Mouse (Mus musculus) liver, postnatal 0 days (tissue): ENCODE measurements around the gene Atad3a.
A peak's percentile ranks its signal among the peaks of the same experiment; 100 is the strongest.

Experiments
- CTCF ChIP-seq: sonication (generic); IDR thresholded peaks from 2 replicates; pipeline ENCODE4 v1.5.1; 2016; ENCODE audit warnings: antibody characterized with exemption, low read depth
- EP300 ChIP-seq: IDR thresholded peaks from 2 replicates; pipeline ENCODE4 v1.6.1; 2016; ENCODE audit warnings: antibody characterized with exemption, low read depth, mild to moderate bottlenecking

DNA sequence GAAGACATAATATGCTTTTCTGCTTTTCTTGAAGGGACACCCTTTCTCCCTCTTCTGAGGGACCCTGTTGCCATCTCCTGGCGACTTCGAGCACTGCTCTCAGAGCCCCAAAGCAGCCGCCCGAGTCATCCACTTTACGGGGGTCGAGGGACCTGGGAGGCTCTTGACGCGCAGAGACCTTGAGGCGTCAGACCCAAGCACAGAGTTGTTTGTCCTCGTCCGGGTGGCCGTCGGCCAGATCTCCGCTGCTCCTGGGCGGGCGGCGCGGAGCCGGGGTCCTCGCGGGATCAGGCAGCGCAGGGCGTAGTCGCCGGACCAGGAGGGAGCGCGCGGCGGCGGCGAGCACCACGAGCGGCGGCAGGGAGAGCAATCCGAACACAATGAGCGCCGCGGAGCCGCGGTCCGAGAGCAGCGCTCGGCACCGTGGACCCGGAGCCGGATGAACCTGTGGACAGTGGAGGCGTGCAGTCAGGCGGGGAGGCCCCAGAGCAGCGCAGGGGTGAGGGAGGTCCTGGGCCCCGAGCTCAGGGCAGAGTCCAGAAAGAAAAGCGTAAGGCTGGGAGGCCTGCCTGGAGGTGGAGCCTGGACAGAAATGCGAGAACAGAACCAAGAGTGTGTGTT, 23.3 kb upstream of the Atad3a start:
- TF ChIP-seq CTCF (peak; percentile 78), EP300 (no peak)
